Mouse (Mus musculus): ENCODE measurements at regions not wholly inside any gene's neighbourhood (a gene's known extent, or its start where the extent isn't known, plus 50 kb on each side); places are given as distances from the start of the nearest gene placed in this dataset.

DNA sequence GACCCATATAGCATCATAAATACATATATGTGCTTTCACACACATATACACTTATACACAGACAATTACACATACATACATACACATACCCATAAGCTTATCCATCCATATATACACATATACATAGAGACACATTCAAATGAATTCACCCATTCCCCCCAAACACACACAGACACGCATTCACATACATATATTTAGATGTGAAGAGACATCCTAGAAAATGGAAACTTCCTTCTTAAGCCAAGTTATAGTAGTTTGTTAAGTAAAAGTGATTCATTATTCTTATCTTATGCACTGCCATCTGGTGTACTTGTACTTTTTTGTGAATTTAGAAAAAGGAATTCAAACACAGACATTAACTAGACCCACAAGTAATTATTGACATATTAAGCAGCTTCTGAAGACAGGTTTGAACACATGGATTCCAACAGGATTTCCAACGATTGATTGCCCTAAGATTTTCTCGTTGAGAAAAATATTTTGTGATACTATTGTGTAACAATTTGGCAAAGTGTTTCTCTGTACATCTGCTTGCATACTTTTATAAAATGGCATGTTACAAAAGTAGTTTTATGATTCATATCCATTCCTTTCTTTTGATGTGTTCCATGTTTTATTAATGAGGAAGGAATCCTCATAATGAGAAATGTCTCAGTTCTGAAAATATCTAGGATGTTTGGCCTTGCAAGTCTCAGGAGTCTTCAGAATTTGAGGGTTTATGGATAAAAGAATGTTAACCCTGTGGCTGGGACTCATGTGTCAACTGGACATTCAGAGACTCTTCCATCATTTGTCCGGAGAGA, 1161.5 kb upstream of the Apob start:
- CTCF ChIA-PET, result interaction anchor here (0.5 kb wide), 1 partner anchor 30 kb away, joined by 8 read pairs; no protein-coding TSS in a partner anchor

DNA sequence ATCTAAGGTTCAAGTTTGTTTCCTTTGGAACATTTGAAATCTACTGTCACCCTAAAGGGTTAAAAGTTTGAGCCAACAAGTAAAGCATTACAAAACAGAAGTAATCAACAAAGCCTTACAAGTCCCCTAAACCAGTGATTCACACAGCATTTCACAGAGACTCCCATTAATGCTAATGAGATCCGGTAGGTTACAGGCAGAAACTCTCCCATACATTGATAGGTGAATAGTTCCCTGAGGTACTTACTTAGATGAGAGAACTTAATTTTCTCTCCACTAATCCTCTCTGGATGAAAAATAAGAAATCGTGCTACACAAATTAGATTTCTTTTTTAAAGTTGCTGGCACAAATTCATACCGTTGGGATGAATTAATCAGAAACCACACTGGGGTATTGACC, 1144.5 kb upstream of the Apob start:
- CTCF ChIA-PET, result no interaction called here

DNA sequence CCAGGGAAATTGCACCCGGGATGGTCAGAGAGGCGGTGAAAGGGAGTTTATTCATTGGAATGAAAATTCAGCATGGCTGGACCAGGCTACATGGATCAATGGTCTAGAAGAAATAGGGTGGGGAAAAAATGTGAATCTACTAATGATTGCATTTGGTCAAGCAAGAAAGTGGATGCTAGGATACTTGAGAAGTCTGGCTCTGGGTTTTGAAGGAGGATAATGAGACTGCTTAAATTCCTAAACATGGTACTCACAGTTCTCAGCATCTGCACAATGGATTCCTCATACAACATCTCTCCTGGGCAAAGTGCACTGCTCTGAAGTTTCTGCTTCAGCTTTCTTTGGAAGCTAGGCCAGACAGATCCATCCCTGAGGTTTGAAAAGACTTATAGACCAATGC, 1139.9 kb upstream of the Apob start:
- CTCF ChIA-PET, result no interaction called here

DNA sequence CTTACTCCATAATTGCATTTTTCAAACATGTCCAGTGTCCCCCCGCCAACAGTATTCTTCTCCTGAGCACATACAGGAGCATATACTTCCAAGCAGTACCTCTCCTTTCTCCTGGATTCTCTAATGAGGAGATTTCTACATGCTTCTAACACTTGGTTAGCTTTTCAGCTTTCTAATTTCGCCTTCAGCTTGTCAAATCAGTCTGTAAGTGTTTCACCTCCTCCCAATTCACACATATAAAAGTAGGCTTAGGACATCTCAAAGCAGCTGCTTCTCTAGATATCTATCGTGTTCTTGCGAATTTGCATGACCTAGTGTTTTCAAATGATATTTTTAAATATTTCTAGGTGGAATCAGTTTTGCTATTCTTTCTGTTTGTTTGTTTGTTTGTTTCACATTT, 1129.0 kb upstream of the Apob start:
- CTCF ChIA-PET, result no interaction called here

DNA sequence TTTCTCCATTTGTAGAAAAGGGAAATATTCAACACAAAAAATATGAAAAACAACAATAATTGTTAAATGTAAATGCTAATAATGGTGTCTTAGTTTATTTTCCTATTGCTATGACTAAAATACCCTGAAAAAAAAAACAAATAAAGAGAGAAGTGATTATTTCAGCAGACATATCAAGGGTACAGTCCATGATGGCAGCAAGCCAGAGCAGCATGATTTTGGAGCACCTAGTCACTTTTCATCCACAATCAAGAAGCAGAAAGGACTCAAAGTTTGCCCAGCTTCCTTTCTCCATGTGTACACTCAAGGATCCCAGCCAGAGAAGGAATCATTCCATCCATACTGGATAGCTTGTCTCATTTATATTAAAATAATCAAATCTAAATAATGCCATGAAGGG, 1111.5 kb upstream of the Apob start:
- CTCF ChIA-PET, result no interaction called here

Data from spleen, embryonic (tissue).